Mouse (Mus musculus) thymus, adult 2 months (tissue): ENCODE measurements around the gene Ppp1r14c.

Experiments
- CTCF ChIP-seq: fragments of 200-500 bp; IDR thresholded peaks from 2 replicates; pipeline ENCODE4 v1.5.1; 2012; ENCODE audit warnings: mild to moderate bottlenecking, control low read depth, low read length, moderate library complexity, borderline replicate concordance; ENCODE audit not compliant: control insufficient read depth, poor library complexity, insufficient read depth; ENCODE audit errors: extremely low read depth
- POLR2A ChIP-seq: fragments of 200-500 bp; IDR thresholded peaks from 2 replicates; pipeline ENCODE4 v1.6.1; 2012; ENCODE audit warnings: mild to moderate bottlenecking, low read length, control low read depth, moderate library complexity; ENCODE audit not compliant: control insufficient read depth, poor library complexity, insufficient read depth; ENCODE audit errors: extremely low read depth

GRCm38 (mm10) chr10:3458686-3459085, 92.8 kb downstream of the Ppp1r14c start:
- TF ChIP-seq CTCF = no peak
- no peak for TF ChIP-seq POLR2A
